Mouse (Mus musculus): ENCODE measurements around the gene Ppp1r10.

The Ppp1r10 gene

GRCm38 (mm10) chr17:35916297-35917142 lies at the start of gene Ppp1r10, which contains the start of gene Mrps18b:
TSS of gene Ppp1r10 (plus strand) at chr17:35916434.
TSS of gene Mrps18b (minus strand) at chr17:35916389.
- DNase-seq (ENCODE audit: low spot score) = peak; percentile 98

DNA sequence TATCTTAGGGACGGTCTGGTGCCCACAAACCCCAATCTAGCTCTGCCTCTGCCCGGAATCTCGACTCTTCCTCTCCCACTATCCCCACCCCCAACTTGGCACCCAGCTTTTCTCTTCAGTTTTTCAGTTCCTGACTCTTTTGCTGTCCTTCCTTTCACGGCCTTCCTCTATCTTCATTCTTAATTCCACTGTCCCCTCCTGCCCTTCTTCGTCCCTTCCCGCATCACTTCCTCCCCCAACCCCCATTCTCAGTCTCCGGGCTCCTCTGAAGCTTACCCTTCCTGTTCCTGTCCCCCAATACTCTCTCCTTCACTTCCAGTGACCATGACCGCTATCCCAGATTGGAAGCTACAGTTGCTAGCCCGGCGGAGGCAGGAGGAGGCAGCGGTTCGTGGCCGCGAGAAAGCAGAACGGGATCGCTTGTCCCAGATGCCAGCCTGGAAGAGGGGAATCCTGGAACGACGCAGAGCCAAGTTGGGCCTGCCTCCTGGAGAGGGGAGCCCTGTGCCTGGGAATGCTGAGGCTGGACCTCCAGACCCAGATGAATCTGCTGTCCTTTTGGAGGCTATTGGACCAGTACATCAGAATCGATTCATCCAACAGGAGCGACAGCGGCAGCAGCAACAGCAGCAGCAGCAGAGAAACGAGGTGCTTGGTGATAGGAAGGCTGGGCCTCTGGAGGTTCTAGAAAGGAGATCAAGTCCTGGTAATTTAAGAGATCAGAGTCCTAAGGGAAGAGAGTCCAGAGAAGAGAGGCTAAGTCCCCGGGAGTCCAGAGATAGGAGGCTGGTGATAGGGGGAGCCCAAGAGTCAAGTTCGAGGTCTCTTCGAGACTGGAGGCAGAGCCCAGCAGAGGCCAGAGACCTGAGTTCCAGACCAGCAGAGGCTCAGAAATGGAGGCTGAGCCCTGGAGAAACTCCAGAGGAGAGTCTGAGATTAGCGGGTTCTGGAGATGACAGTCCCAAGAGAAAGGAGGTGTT lies 49.0 kb upstream of the Ppp1r10 start:
- peak; percentile 42 for DNase-seq (ENCODE audit: low spot score)

DNA sequence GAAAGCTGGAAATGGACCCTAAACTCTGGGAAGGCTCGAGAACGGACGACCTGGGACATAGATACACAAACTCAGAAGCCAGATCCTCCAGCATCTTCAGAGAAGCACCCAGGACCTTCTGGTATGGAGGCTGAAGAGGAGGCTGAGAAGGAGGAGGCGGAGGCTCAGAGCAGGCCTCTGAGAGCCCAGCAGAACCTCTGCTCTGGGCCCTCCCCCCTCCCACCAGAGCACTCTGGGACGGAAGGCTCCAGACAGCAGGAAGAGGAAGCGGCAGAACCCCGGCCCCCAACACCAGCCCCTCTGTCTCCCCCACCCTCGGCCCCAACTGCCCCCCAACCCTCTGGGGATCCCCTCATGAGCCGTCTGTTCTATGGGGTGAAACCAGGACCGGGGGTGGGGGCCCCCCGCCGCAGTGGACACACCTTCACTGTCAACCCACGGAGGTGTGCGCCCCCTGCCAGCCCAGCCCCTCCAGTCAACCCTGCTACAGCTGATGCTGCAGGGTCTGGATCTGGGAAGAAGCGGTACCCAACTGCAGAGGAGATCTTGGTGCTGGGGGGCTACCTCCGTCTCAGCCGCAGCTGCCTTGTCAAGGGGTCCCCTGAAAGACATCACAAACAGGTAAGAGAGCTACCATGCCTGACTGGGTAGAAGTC lies 47.9 kb upstream of the Ppp1r10 start:
- no peak for DNase-seq (ENCODE audit: low spot score)

DNA sequence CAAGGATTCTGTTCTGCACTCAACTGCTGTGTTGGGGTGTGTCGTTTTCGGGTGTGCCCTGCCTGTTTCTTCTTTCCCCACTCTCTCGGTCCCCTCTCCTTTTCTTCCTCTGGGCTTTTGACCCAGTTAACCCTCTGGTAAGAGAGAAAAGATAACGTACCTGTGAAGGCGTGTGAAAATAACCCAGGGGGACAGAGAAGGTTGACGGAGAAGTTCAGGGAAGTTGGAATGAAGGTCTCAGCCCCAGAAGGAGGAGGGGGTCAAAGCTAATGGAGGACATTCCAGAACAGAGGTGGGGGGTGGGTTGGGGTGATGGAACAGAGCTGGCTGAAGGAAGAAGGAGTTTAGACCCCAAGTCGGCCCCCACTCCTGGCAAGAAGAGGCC lies 47.3 kb upstream of the Ppp1r10 start:
- DNase-seq (ENCODE audit: low spot score) = no peak

DNA sequence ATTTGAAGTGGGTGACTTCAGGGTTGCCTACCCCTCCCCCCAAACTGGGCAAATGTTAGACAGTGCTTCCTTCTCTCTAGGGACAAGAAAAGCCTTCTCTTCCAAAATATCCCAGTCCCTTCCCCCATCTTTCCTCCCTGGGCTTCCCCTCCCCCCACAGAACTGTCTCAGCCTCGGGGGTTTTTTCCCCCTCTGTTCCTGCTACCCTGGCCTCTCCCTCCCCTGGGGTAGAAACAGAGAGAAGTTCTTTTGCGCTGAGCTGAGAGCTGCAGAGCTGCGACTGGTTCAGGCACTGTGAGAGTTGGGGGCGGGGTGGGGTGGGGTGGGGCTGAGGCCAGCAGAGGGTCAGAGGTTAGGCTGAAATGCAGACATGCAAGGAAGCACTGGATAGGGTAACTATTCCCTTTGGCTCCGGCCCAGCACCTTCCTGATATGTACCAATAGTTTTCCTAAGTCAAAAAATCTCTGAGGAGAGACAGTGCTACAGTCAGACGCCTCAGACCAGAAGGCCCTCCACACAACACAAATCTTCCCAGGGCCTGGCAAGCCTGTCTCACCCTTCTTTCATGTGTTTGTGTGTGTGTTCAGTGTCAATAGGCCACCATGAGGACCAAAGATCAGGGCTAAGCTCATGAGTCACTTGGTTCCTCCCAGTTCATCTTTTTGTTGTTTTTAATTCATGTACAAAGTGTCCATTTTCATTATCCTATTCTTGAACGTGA lies 46.7 kb upstream of the Ppp1r10 start:
- DNase-seq (ENCODE audit: low spot score) = peak; percentile 43

GRCm38 (mm10) chr17:35870151-35870883 lies 45.9 kb upstream of the Ppp1r10 start:
- peak; percentile 39 for DNase-seq (ENCODE audit: low spot score)

- no peak for DNase-seq (ENCODE audit: low spot score)
Observed at GRCm38 (mm10) chr17:35870884-35871696, 45.1 kb upstream of the Ppp1r10 start.

DNA sequence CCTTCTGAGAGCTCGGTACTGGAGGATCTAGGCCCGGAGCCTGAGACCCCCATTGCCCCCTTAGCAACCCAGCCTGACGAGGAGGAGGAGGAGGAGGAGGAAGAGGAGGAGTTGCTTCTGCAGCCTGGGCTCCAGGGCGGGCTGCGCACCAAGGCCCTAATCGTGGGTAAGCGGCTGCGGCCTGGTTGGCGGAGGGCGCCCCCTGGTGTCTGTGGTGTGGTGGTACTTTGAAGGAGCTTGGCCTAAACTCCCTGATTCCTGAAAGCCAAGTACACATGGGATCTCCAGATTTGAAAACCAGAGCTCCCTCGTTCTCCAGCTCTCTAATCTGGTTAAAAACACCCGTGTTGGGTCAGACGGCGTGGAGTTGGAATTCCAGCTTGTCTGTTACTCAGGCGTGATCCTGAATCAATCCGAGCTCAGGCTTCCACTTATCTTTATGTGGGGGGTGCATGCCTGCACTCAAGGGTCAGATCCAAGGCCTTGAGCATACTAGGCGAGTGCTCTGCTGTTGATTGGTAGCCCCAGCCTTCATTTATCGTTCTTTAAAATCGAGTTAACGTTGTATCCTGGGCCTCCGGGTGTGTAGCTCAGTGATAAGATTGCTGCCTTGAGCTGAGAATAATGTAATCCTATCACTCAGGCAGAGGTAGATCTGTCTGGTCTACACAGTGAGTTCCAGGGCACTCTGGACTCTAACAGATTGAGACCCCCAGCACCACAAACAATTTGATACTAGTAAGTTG lies 42.3 kb upstream of the Ppp1r10 start:
- peak; percentile 89 for DNase-seq (ENCODE audit: low spot score)

DNA sequence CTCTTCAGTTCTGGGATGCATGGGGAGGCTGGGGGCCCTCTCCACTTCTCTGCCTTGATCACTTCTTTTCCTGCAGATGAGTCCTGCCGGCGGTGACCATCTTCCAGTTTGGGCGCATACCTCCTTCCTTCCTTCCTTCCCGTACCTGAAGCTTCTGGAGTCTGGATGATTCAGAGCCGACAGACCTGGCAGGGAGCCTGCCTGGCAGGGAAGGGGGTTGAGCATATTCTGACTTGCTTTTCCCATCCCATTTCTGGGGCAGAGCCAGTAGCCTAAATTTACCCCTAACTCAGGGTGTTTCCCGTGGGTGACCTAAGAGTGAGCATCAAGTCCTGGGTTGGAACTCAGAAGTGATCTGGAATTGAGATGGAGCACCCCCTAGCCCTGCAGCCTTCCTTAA lies 41.5 kb upstream of the Ppp1r10 start:
- DNase-seq (ENCODE audit: low spot score) = no peak

DNA sequence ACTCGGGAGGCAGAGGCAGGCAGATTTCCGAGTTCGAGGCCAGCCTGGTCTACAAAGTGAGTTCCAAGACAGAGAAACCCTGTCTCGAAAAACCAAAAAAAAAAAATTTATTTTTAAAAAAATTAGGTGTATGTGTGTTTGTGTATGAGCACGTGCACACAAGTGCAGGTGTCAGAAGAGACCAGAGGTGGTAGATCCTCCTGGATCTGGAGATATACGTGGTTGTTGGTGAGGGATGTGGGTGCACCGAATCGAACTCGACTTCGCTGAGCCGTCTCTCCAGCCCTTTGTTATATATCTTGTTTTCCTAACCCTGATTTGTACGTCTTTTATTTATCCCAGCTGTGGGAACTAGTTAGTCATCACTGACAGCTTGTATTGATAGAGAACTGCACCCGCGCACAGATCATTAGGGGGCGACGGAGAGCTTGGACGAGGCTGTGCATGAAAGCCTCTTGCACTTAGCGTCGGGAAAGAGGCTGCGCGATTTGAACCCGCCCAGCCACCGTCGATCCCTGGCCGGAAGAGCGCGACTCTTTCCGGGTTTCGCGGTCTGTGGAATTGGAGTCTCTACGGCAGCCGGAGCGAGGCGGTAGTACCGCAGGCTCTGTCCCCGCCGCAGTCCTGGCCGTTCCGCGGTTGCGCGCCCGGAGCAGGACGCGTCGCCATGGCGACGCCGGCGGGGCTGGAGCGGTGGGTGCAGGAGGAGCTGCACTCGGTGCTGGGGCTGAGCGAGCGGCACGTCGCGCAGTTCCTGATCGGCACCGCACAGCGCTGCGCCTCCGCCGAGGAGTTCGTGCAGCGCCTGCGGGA lies 36.8 kb upstream of the Ppp1r10 start, which contains the start of gene Dhx16:
Dhx16 (plus strand) TSS at position 575 of the 813 bp plus-strand sequence.
- DNase-seq (ENCODE audit: low spot score) = peak; percentile 93

GRCm38 (mm10) chr17:35882924-35883323 lies 33.3 kb upstream of the Ppp1r10 start:
- no peak for DNase-seq (ENCODE audit: low spot score)

DNA sequence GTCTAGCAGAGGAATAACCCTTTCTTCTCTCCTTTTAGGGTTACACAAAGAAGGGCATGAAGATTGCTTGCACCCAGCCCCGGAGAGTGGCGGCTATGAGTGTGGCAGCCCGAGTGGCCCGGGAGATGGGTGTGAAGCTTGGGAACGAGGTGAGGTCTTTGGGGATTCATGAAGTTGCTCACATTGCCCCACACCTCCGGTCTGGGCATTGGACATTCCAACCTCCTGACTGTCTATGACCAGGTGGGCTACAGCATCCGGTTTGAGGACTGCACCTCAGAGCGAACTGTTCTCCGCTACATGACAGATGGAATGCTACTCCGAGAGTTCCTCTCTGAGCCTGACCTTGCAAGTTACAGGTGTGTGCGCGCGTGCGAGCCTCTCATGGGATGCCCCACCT lies 32.5 kb upstream of the Ppp1r10 start:
- DNase-seq (ENCODE audit: low spot score) = no peak

DNA sequence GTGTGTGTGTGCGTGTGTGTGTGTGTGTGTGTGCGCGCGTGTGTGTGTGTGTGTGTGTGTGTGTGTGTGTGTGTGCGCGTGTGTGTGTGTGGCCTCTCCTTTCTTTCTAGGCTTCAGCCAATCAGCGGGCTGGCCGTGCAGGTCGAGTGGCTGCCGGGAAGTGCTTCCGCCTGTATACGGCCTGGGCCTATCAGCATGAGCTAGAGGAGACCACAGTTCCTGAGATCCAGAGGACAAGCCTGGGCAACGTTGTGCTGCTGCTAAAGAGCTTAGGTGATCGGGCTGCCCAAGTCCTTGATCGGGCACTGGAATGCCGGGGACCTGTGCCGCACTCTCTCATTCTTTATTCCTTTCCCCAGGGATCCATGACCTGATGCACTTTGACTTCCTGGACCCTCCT lies 28.5 kb upstream of the Ppp1r10 start:
- no peak for DNase-seq (ENCODE audit: low spot score)

DNA sequence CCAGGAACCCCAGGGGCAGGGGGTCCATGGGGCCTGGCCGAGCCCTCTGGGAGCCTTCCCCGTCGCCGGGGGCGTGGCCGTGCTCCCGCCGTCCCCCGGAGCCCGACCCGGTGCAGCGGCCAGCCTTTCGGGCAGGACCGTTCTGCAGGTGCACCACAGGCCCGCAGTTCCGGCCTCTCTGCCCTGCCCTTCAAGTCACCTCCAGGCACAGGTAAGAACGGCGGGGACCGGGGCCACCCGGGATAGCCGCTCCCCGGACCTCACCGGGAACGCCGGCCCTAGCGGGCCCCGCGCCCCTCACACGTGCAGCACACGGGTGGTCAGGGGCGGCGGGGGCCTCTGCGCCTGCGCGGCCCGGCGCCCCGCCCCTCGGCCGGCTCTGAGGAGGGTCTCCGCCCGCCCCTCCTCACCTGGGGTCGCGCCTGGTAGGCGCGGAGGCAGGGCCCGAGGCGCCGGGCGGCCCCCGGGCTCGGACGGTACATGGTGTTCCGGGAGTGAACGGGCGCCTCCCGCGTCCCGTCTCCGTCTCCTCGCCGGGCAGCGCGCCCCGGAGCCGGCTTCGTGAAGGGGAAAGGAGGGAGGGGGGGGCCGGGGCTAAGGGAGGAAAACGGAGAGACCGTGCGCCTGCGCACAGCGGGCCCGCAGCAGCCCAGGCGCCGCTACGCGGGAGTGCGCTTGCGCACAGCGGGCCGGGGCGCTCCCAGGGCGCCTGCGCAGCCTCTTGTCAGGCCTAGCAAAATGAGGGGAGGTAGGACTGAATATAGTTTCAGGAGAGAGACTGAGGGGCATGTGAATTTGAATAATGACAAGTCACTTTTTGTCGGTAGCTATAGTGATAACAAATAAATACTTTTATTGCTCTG lies 19.2 kb upstream of the Ppp1r10 start, which contains the start of gene 2310061I04Rik:
2310061I04Rik (minus strand) TSS at position 651 of the 863 bp plus-strand sequence.
- peak; percentile 93 for DNase-seq (ENCODE audit: low spot score)

GRCm38 (mm10) chr17:35897644-35898573 lies 18.3 kb upstream of the Ppp1r10 start:
- no peak for DNase-seq (ENCODE audit: low spot score)

DNA sequence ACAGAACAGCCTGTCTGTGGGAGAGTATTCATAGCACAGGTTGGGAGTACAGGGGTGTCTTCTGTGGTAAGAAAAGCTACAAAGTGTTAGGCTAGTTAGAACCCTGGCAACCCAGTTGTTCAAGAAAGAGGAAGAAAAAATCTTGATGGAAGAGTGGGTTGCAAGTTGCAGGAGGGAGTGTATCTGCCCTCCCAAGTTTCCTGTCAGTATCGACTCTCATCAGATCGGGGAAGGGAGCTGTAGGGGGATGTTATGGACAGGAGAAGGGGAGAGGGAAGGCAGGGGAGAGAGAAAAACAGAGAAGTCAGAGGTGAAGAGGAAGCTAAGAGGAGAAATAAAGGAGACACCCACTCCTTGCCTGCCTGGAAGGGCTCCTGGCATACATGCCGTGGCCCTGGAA lies 15.6 kb upstream of the Ppp1r10 start:
- no peak for DNase-seq (ENCODE audit: low spot score)
